Mouse (Mus musculus): ENCODE data around the gene Btbd35f10.
"Not testable (repeated sequence)": the region's sequence is repeated elsewhere in the genome, so short reads cannot be mapped to it uniquely, and the experiment has no call there.

Btbd35f10 gene

GRCm38 (mm10) chrX:3752785-3753184 is at the start of gene Btbd35f10:
Gene Btbd35f10 (minus strand): TSS chrX:3752885.
- DNase-seq (ENCODE audit: low spot score in 2 of 2), result not testable (repeated sequence)

Measured in frontal cortex, postnatal 25 days (tissue).